Mouse (Mus musculus) layer of hippocampus, adult 2 months (tissue): ENCODE data around the gene Mgl2. TPM values are rescaled to one million over a fixed set of nuclear protein-coding genes. Genes with fewer than 3 reads are reported as not detected.
"Not testable (repeated sequence)": the region's sequence is repeated elsewhere in the genome, so short reads cannot be mapped to it uniquely, and the experiment has no call there.

Experiments
- DNase-seq, 2 experiments: peaks; one replicate each; pipeline ENCODE4 v3.0.0; 2022; ENCODE audit warnings: low spot score in 2 of 2
- H3K27ac ChIP-seq: fragments of 200-600 bp; 2 replicates; pipeline ENCODE4 v1.8.1; 2022
- H3K4me3 ChIP-seq: fragments of 200-600 bp; 2 replicates; pipeline ENCODE4 v1.8.1; 2022; ENCODE audit warnings: mild to moderate bottlenecking
- CTCF ChIP-seq: fragments of 200-600 bp; conservative IDR thresholded peaks from 2 replicates; pipeline ENCODE4 v1.8.1; 2022; ENCODE audit warnings: antibody characterized with exemption, mild to moderate bottlenecking, moderate library complexity
- total RNA-seq, 2 experiments: library from RNA; stranded (reverse); gene quantifications; 2 replicates each; pipeline ENCODE4 v1.2.3; 2021

Mgl2 gene
- total RNA-seq, 2 experiments from 2014 or later: 0.46 TPM; not detected in 1

- Histone ChIP-seq H3K27ac (no peak overlapping the region), H3K4me3 (no peak overlapping the region)
- no peak for TF ChIP-seq CTCF
- no peak for DNase-seq
These were observed 9.0 kb downstream of the Mgl2 start for GRCm38 (mm10) chr11:70139171-70139570.

GRCm38 (mm10) chr11:70151072-70151471 is 20.9 kb downstream of the Mgl2 start:
- no peak; the same call in 1 of the 2 replicates for TF ChIP-seq CTCF
- no peak overlapping the region for H3K27ac ChIP-seq
- DNase-seq: no peak
- no peak overlapping the region for H3K4me3 ChIP-seq

DNA sequence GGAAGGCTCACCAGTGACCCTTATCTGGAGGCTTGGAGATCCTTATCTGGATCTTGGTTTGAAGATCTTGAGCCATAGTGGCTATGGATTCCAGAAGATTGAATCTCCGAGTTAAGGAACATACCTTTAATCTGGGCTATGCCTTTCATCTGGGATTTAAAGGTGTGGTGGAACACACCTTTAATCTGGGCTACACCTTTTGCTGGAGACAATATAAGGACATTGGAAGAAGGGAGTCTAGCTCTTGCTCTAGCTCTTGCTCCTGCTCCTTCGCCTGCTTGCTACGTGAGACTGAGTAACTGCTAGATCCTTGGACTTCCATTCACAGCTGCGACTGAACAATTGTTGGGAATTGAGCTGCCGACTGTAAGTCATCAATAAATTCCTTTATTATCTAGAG is 25.8 kb downstream of the Mgl2 start, which contains the start of gene Clec10a:
Clec10a (plus strand) TSS at position 301 of the 400 bp plus-strand sequence.
- not testable (repeated sequence) for H3K27ac ChIP-seq, DNase-seq, H3K4me3 ChIP-seq

- no peak overlapping the region for H3K4me3 ChIP-seq
- no peak for DNase-seq
- no peak for TF ChIP-seq CTCF
- no peak overlapping the region for H3K27ac ChIP-seq
These were observed 32.2 kb downstream of the Mgl2 start for GRCm38 (mm10) chr11:70162336-70162735.

GRCm38 (mm10) chr11:70165972-70166921 is 36.1 kb downstream of the Mgl2 start:
- H3K4me3 ChIP-seq: no peak overlapping the region
- H3K27ac ChIP-seq: no peak overlapping the region
- TF ChIP-seq CTCF: no peak
- no peak for DNase-seq

DNA sequence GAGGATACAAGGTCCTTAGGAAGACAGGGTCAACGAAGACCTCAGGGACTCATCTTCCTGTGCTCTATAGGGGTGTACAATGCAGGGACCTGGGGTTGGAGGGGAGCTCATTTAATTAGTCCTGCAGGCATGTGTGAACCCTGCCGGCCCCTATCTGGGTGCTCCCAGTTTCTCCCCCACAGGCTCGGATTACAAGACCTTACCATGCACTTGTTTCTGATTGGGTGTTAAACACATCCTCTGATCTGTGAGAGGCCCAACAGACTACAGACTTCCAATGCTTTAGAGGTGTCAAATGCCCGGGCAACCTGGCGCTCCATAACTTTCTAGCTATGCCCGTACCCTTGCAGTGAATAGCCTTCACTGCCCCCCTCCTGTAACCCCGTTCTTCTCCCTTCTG is 38.0 kb downstream of the Mgl2 start:
- H3K27ac ChIP-seq: no peak overlapping the region
- DNase-seq: no peak
- no peak overlapping the region for H3K4me3 ChIP-seq
- no peak for TF ChIP-seq CTCF

DNA sequence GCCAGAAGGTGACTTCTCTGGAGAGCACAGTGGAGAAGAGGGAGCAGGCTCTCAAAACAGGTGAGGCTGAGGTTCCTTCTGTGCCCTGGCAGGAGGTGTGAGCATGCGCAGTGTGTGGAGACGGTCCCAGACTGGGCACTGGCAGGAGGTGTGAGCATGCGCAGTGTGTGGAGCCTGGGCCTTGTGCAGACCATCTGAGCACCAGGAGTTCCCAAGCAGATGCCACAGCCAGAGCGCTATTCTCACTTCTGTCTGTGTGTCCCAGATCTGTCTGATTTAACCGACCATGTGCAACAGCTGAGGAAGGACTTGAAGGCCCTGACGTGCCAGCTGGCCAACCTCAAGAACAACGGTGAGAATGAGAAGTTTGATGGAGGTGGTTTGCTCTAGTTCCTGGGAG is 39.3 kb downstream of the Mgl2 start:
- not testable (repeated sequence) for DNase-seq, H3K27ac ChIP-seq, H3K4me3 ChIP-seq

GRCm38 (mm10) chr11:70170291-70170690 is 40.2 kb downstream of the Mgl2 start:
- no peak for TF ChIP-seq CTCF
- no peak overlapping the region for H3K4me3 ChIP-seq

GRCm38 (mm10) chr11:70171181-70171580 is 41.1 kb downstream of the Mgl2 start:
- H3K27ac ChIP-seq: no peak overlapping the region
- H3K4me3 ChIP-seq: no peak overlapping the region
- DNase-seq: no peak
- TF ChIP-seq CTCF: no peak

More at GRCm38 (mm10) chr11:70170291-70170690, 40.2 kb downstream of the Mgl2 start:
- DNase-seq: no peak
- no peak overlapping the region for H3K27ac ChIP-seq

DNA sequence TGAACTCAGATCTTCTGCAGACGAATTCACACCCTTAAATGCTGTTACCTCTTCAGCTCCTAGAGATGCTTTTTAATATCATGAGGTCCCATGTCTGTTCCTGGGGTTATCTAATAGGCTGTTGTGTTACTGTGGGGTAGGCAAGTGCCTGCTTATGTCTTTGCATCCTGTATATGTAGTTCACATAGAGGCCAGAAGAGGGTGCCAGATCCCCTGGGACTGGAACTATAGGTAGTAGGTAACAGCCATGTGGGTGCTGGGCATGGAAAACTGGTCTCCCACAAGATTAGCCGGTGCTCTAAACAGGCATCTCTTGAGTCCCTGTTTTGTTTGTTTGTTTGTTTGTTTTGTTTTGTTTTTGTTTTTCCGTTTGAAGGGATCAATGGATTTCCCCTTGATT is 41.7 kb downstream of the Mgl2 start:
- peak; percentile 67 for TF ChIP-seq CTCF
- no peak overlapping the region for H3K4me3 ChIP-seq
- DNase-seq: no peak
- H3K27ac ChIP-seq: no peak overlapping the region

DNA sequence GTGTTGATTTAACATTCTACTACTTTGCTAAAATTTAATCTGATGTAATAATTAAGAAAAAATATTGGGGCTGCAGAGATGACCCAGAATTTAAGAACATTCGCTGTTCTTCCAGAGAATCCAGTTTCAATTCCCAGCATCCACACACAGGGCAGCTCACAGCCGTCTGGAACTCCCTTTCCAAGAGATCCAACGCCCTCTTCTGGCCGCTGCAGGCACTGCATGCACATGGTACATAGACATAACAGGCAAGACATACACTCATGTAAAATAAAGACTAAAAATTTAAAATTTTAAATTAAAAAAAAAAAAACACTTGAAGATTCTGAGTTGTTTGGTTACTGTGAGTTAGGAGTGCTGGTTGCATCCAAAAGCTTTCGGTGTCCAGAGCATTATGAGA is 42.2 kb downstream of the Mgl2 start:
- DNase-seq: no peak
- no peak overlapping the region for H3K27ac ChIP-seq
- TF ChIP-seq CTCF: no peak
- no peak overlapping the region for H3K4me3 ChIP-seq

DNA sequence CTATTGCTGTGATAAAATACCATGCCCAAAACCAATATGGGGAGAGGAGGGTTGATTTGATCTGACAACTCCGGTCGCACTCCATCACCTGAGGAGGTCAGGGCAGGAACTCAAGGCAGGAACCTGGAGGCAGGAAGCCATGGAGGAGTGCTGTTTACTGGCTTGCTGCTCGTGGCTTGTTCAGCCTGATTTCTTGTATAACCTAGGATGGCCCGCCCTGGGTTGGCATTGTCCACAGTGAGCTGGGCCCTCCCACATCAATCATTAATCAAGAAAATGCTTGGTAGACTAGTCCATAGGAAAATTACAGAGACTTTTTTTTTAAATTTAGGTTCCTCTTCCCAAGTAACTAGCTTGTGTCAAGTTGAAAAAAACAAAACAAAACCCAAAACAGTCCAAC is 44.4 kb downstream of the Mgl2 start:
- DNase-seq: no peak
- Histone ChIP-seq H3K4me3 (no peak overlapping the region), H3K27ac (no peak overlapping the region)
- TF ChIP-seq CTCF: no peak

GRCm38 (mm10) chr11:70177647-70178046 is 47.5 kb downstream of the Mgl2 start:
- Histone ChIP-seq H3K4me3 (no peak overlapping the region), H3K27ac (no peak overlapping the region)
- no peak for DNase-seq
- peak; percentile 59 for TF ChIP-seq CTCF

- no peak for TF ChIP-seq CTCF
- DNase-seq: no peak
- Histone ChIP-seq H3K4me3 (no peak overlapping the region), H3K27ac (no peak overlapping the region)
These were observed 48.2 kb downstream of the Mgl2 start for GRCm38 (mm10) chr11:70178311-70178710.
